Mouse (Mus musculus): ENCODE results near the gene Akap6. TPM values are rescaled to one million over a fixed set of nuclear protein-coding genes. Genes with fewer than 3 reads are reported as not detected.

Gene Akap6
- polyA plus RNA-seq, 1 experiment from 2014 or later, result 0.18 TPM

GRCm38 (mm10) chr12:52771931-52772330 is 72.7 kb downstream of the Akap6 start:
- H3K27me3 ChIP-seq (ENCODE audit: low read depth, poor library complexity, severe bottlenecking), result no peaks in the 10 kb centered on the region
- H3K4me1 ChIP-seq, result no peaks in the 10 kb centered on the region
- DNase-seq (ENCODE audit: low spot score), result no peak
- 81% methylated on average over 7 of the region's 7 CpGs for WGBS
- no peaks in the 10 kb centered on the region for H3K9me3 ChIP-seq (replicated peaks)
- no peak overlapping the region for H3K4me3 ChIP-seq
- H3K27ac ChIP-seq, result no peak overlapping the region
- no peaks in the 10 kb centered on the region for H3K36me3 ChIP-seq

- 63% methylated on average over 11 of the region's 11 CpGs for WGBS
- no peak overlapping the region for H3K27ac ChIP-seq
- no peaks in the 10 kb centered on the region for H3K4me1 ChIP-seq
- no peak for DNase-seq (ENCODE audit: low spot score)
- H3K9me3 ChIP-seq (replicated peaks), result no peaks in the 10 kb centered on the region
- no peak overlapping the region for H3K4me3 ChIP-seq
- no peaks in the 10 kb centered on the region for H3K36me3 ChIP-seq
- H3K27me3 ChIP-seq (ENCODE audit: low read depth, poor library complexity, severe bottlenecking), result no peaks in the 10 kb centered on the region
Measured at GRCm38 (mm10) chr12:52772494-52773280, 73.5 kb downstream of the Akap6 start.

- H3K27me3 ChIP-seq (ENCODE audit: low read depth, poor library complexity, severe bottlenecking), result no peaks in the 10 kb centered on the region
- 90% methylated on average over 3 of the region's 3 CpGs for WGBS
Measured at GRCm38 (mm10) chr12:52773847-52774246, 74.7 kb downstream of the Akap6 start.

GRCm38 (mm10) chr12:52774382-52774781 is 75.2 kb downstream of the Akap6 start:
- Histone ChIP-seq H3K4me3 (no peak overlapping the region), H3K27ac (no peak overlapping the region), H3K27me3 (ENCODE audit: low read depth, poor library complexity, severe bottlenecking) (no peaks in the 10 kb centered on the region), H3K36me3 (no peaks in the 10 kb centered on the region), H3K4me1 (no peaks in the 10 kb centered on the region), H3K9me3 (replicated peaks) (no peaks in the 10 kb centered on the region)
- DNase-seq (ENCODE audit: low spot score), result no peak
- 48% methylated on average over 6 of the region's 6 CpGs for WGBS

More at GRCm38 (mm10) chr12:52773847-52774246, 74.7 kb downstream of the Akap6 start:
- Histone ChIP-seq H3K4me1 (no peaks in the 10 kb centered on the region), H3K36me3 (no peaks in the 10 kb centered on the region), H3K9me3 (replicated peaks) (no peaks in the 10 kb centered on the region), H3K4me3 (no peak overlapping the region), H3K27ac (no peak overlapping the region)
- no peak for DNase-seq (ENCODE audit: low spot score)

GRCm38 (mm10) chr12:52780216-52780615 is 81.0 kb downstream of the Akap6 start:
- no peak for DNase-seq (ENCODE audit: low spot score)
- H3K4me1 ChIP-seq, result peaks cover 6% of the 10 kb centered on the region
- H3K4me3 ChIP-seq, result no peak overlapping the region
- no peaks in the 10 kb centered on the region for H3K27me3 ChIP-seq (ENCODE audit: low read depth, poor library complexity, severe bottlenecking)
- H3K36me3 ChIP-seq, result no peaks in the 10 kb centered on the region
- no peak overlapping the region for H3K27ac ChIP-seq
- H3K9me3 ChIP-seq (replicated peaks), result no peaks in the 10 kb centered on the region
- 88% methylated on average over 5 of the region's 5 CpGs for WGBS

GRCm38 (mm10) chr12:52781066-52781465 is 81.9 kb downstream of the Akap6 start:
- H3K27ac ChIP-seq, result no peak overlapping the region
- H3K9me3 ChIP-seq (replicated peaks), result no peaks in the 10 kb centered on the region
- H3K4me1 ChIP-seq, result peaks cover 6% of the 10 kb centered on the region
- no peak for DNase-seq (ENCODE audit: low spot score)
- no peak overlapping the region for H3K4me3 ChIP-seq
- H3K36me3 ChIP-seq, result no peaks in the 10 kb centered on the region
- WGBS, result 75% methylated on average over 7 of the region's 7 CpGs
- no peaks in the 10 kb centered on the region for H3K27me3 ChIP-seq (ENCODE audit: low read depth, poor library complexity, severe bottlenecking)

- Histone ChIP-seq H3K27me3 (ENCODE audit: low read depth, poor library complexity, severe bottlenecking) (no peaks in the 10 kb centered on the region), H3K36me3 (no peaks in the 10 kb centered on the region), H3K4me3 (peak overlapping the region; percentile 34), H3K9me3 (replicated peaks) (no peaks in the 10 kb centered on the region), H3K4me1 (peaks cover 6% of the 10 kb centered on the region), H3K27ac (no peak overlapping the region)
- WGBS, result 22% methylated on average over 14 of the region's 14 CpGs
- no peak for DNase-seq (ENCODE audit: low spot score)
Measured at GRCm38 (mm10) chr12:52782902-52783441, 83.8 kb downstream of the Akap6 start.

GRCm38 (mm10) chr12:52785217-52785616 is 86.0 kb downstream of the Akap6 start:
- Histone ChIP-seq H3K9me3 (replicated peaks) (no peaks in the 10 kb centered on the region), H3K27me3 (ENCODE audit: low read depth, poor library complexity, severe bottlenecking) (no peaks in the 10 kb centered on the region), H3K27ac (no peak overlapping the region), H3K4me3 (no peak overlapping the region), H3K4me1 (peaks cover 7% of the 10 kb centered on the region), H3K36me3 (no peaks in the 10 kb centered on the region)
- DNase-seq (ENCODE audit: low spot score), result no peak

GRCm38 (mm10) chr12:52790350-52790768 is 91.2 kb downstream of the Akap6 start:
- Histone ChIP-seq H3K9me3 (replicated peaks) (no peaks in the 10 kb centered on the region), H3K27me3 (ENCODE audit: low read depth, poor library complexity, severe bottlenecking) (peaks cover 8% of the 10 kb centered on the region; the same call in 1 of the 2 replicates), H3K36me3 (no peaks in the 10 kb centered on the region), H3K27ac (no peak overlapping the region), H3K4me1 (peaks cover 7% of the 10 kb centered on the region; the same call in 1 of the 2 replicates), H3K4me3 (no peak overlapping the region)
- DNase-seq (ENCODE audit: low spot score), result no peak
- WGBS, result 25% methylated on average over 8 of the region's 8 CpGs

- WGBS, result 83% methylated on average over 4 of the region's 4 CpGs
- Histone ChIP-seq H3K27ac (no peak overlapping the region), H3K36me3 (no peaks in the 10 kb centered on the region), H3K4me3 (no peak overlapping the region), H3K4me1 (peaks cover 7% of the 10 kb centered on the region; the same call in 1 of the 2 replicates), H3K27me3 (ENCODE audit: low read depth, poor library complexity, severe bottlenecking) (peaks cover 8% of the 10 kb centered on the region; the same call in 1 of the 2 replicates), H3K9me3 (replicated peaks) (no peaks in the 10 kb centered on the region)
- no peak for DNase-seq (ENCODE audit: low spot score)
Measured at GRCm38 (mm10) chr12:52794131-52794530, 94.9 kb downstream of the Akap6 start.

GRCm38 (mm10) chr12:52795551-52796470 is 96.6 kb downstream of the Akap6 start:
- H3K36me3 ChIP-seq, result no peaks in the 10 kb centered on the region
- H3K27me3 ChIP-seq (ENCODE audit: low read depth, poor library complexity, severe bottlenecking), result peaks cover 7% of the 10 kb centered on the region; the same call in 1 of the 2 replicates
- H3K9me3 ChIP-seq (replicated peaks), result no peaks in the 10 kb centered on the region
- H3K27ac ChIP-seq, result no peak overlapping the region
- WGBS, result 94% methylated on average over 18 of the region's 18 CpGs
- H3K4me3 ChIP-seq, result no peak overlapping the region
- H3K4me1 ChIP-seq, result 0 out of 2 replicates have a peak, but pooled peaks cover 2% of the 10 kb centered on the region
- DNase-seq (ENCODE audit: low spot score), result no peak

- no peak for DNase-seq (ENCODE audit: low spot score)
- H3K36me3 ChIP-seq, result no peaks in the 10 kb centered on the region
Measured at GRCm38 (mm10) chr12:52796471-52796795, 97.2 kb downstream of the Akap6 start.

GRCm38 (mm10) chr12:52799717-52800116 is 100.5 kb downstream of the Akap6 start:
- 85% methylated on average over 9 of the region's 9 CpGs for WGBS
- no peak overlapping the region for H3K27ac ChIP-seq

More at GRCm38 (mm10) chr12:52796471-52796795, 97.2 kb downstream of the Akap6 start:
- 82% methylated on average over 4 of the region's 4 CpGs for WGBS
- Histone ChIP-seq H3K9me3 (replicated peaks) (no peaks in the 10 kb centered on the region), H3K4me1 (0 out of 2 replicates have a peak, but pooled peaks cover 2% of the 10 kb centered on the region), H3K4me3 (no peak overlapping the region), H3K27me3 (ENCODE audit: low read depth, poor library complexity, severe bottlenecking) (peaks cover 1% of the 10 kb centered on the region; the same call in 1 of the 2 replicates), H3K27ac (no peak overlapping the region)

More at GRCm38 (mm10) chr12:52799717-52800116, 100.5 kb downstream of the Akap6 start:
- DNase-seq (ENCODE audit: low spot score), result no peak
- Histone ChIP-seq H3K27me3 (ENCODE audit: low read depth, poor library complexity, severe bottlenecking) (no peaks in the 10 kb centered on the region), H3K4me1 (no peaks in the 10 kb centered on the region), H3K9me3 (replicated peaks) (no peaks in the 10 kb centered on the region), H3K36me3 (no peaks in the 10 kb centered on the region), H3K4me3 (no peak overlapping the region)
